Comparison of ENCODE assay signal across 10 mouse cellular contexts in genomic region chr8:94711160-94711718, GRCm38 (mm10). TPM values are rescaled to one million over a fixed set of nuclear protein-coding genes. Genes with fewer than 3 reads are reported as not detected.
A peak's percentile ranks its signal among the peaks of the same experiment; 100 is the strongest.
DNase-seq lines count a peak whose midpoint lies in the region; ATAC-seq lines count a peak whose summit lies in the region.
"Had no signal": no experiment of that assay in that cellular context is flagged by ENCODE, and none has a peak within 500 bp of the region (broad histone marks: within the 10 kb centered on the region; RNA-seq: fewer than 3 reads in every experiment).

No protein-coding gene starts in this region.

- no peak overlapping the region for H3K9ac ChIP-seq in embryonic facial prominence, embryonic 12.5 days
- no peak overlapping the region for H3K9ac ChIP-seq in neural tube, embryonic 15.5 days (replicated peaks)

- H3K4me2 ChIP-seq in embryonic facial prominence, embryonic 12.5 days (replicated peaks), result no peak overlapping the region
- H3K4me2 ChIP-seq in neural tube, embryonic 15.5 days, result no peak overlapping the region

- 52% methylated on average over 5 of the region's 5 CpGs for WGBS in embryonic facial prominence, embryonic 12.5 days
- 65% methylated on average over 5 of the region's 5 CpGs for WGBS in embryonic facial prominence, embryonic 10.5 days
- 64% methylated on average over 5 of the region's 5 CpGs for WGBS in neural tube, embryonic 15.5 days

- H3K4me3 ChIP-seq in embryonic facial prominence, embryonic 12.5 days, result no peak overlapping the region
- no peak overlapping the region for H3K4me3 ChIP-seq in embryonic facial prominence, embryonic 10.5 days
- H3K4me3 ChIP-seq in neural tube, embryonic 15.5 days (replicated peaks), result no peak overlapping the region
- peak overlapping the region; percentile 91 for H3K4me3 ChIP-seq in megakaryocyte, embryonic 14.5 days (replicated peaks)
- H3K4me3 ChIP-seq: erythroblast, embryonic 14.5 days had no signal

- H3K36me3 ChIP-seq in embryonic facial prominence, embryonic 12.5 days, result no peaks in the 10 kb centered on the region
- H3K36me3 ChIP-seq in embryonic facial prominence, embryonic 10.5 days (replicated peaks), result no peaks in the 10 kb centered on the region
- H3K36me3 ChIP-seq in neural tube, embryonic 15.5 days, result no peaks in the 10 kb centered on the region
- H3K36me3 ChIP-seq in megakaryocyte, embryonic 14.5 days (replicated peaks; ENCODE audit: low read length), result no peaks in the 10 kb centered on the region

- intact Hi-C loops in heart, postnatal 25 days (cut with DNase I), result loop anchor here (5.0 kb wide), 1 partner anchor 61 kb away; the partner anchor contains the start of gene Cx3cl1
- intact Hi-C loops in gastrocnemius, postnatal 36 days (cut with DNase I), result no loop called here

- ATAC-seq in embryonic facial prominence, embryonic 12.5 days (ENCODE audit: insufficient number of reproducible peaks, insufficient read depth, low FRiP score, low TSS enrichment), result no peak
- no peak for ATAC-seq in neural tube, embryonic 15.5 days (ENCODE audit: low FRiP score)

- DNase-seq in embryonic facial prominence, embryonic 10.5 days (ENCODE audit: low spot score), result no peak
- DNase-seq in neural tube, embryonic 10.5 days (ENCODE audit: extremely low spot score, low spot score), result no peak
- peak; percentile 40 for DNase-seq in heart, postnatal 25 days (ENCODE audit: low spot score)
- no peak for DNase-seq in embryo, embryonic 10 days (ENCODE audit: low spot score)
- DNase-seq in gastrocnemius, postnatal 36 days, result no peak

- H3K4me1 ChIP-seq in embryonic facial prominence, embryonic 12.5 days, result peaks cover 5% of the 10 kb centered on the region; the same call in 1 of the 2 replicates
- H3K4me1 ChIP-seq in embryonic facial prominence, embryonic 10.5 days, result peaks cover 8% of the 10 kb centered on the region; the same call in 1 of the 2 replicates
- 0 out of 2 replicates have a peak, but pooled peaks cover 5% of the 10 kb centered on the region for H3K4me1 ChIP-seq in neural tube, embryonic 15.5 days
- H3K4me1 ChIP-seq in megakaryocyte, embryonic 14.5 days, result peaks cover 58% of the 10 kb centered on the region

- no peaks in the 10 kb centered on the region for H3K9me3 ChIP-seq in embryonic facial prominence, embryonic 12.5 days
- H3K9me3 ChIP-seq in embryonic facial prominence, embryonic 10.5 days, result no peaks in the 10 kb centered on the region
- no peaks in the 10 kb centered on the region for H3K9me3 ChIP-seq in neural tube, embryonic 15.5 days (replicated peaks)
- H3K9me3 ChIP-seq in megakaryocyte, embryonic 14.5 days, result no peaks in the 10 kb centered on the region

- 0 out of 2 replicates have a peak overlapping the region, but pooled peaks have one; percentile 17 for H3K27ac ChIP-seq in embryonic facial prominence, embryonic 12.5 days
- no peak overlapping the region for H3K27ac ChIP-seq in embryonic facial prominence, embryonic 10.5 days (replicated peaks)
- H3K27ac ChIP-seq in neural tube, embryonic 15.5 days (replicated peaks), result peak overlapping the region; percentile 28; the same call in 1 of the 2 replicates

- H3K27me3 ChIP-seq in embryonic facial prominence, embryonic 12.5 days, result no peaks in the 10 kb centered on the region
- H3K27me3 ChIP-seq in embryonic facial prominence, embryonic 10.5 days (replicated peaks; ENCODE audit: low read depth, poor library complexity, severe bottlenecking), result no peaks in the 10 kb centered on the region
- no peaks in the 10 kb centered on the region for H3K27me3 ChIP-seq in neural tube, embryonic 15.5 days (replicated peaks)
- peaks cover 13% of the 10 kb centered on the region for H3K27me3 ChIP-seq in megakaryocyte, embryonic 14.5 days (replicated peaks)

RNA-seq across cellular contexts. Expression of gene Pllp, which starts 15.2 kb away (rescaled TPM):
- polyA plus RNA-seq in embryonic facial prominence, embryonic 12.5 days (2016; fragmentation: Nextera tagmentation; extraction: Ambion mirVana), result 2.3 TPM in 2 replicates
- polyA plus RNA-seq in embryonic facial prominence, embryonic 10.5 days (2016; fragmentation: Nextera tagmentation; extraction: Ambion mirVana), result 0.27 and 0.34 TPM in 2 replicates
- polyA plus RNA-seq in neural tube, embryonic 15.5 days (2015; fragmentation: Nextera tagmentation; extraction: Ambion mirVana), result 3.9 and 8.6 TPM in 2 replicates
- total RNA-seq in heart, postnatal 25 days (2021), result under 1 TPM in 1 of 2 experiments, not detected in 1; 0.39 TPM
- polyA plus RNA-seq in megakaryocyte, embryonic 14.5 days (2012; ENCODE audit: insufficient read depth, low replicate concordance), result not detected in 2 replicates
- total RNA-seq in gastrocnemius, postnatal 36 days (2021), result 1 to 10 TPM in 1 of 2 experiments, under 1 TPM in 1; 0.51 to 3.4 TPM
- polyA plus RNA-seq: erythroblast, embryonic 14.5 days had no signal

RNA-seq across cellular contexts. Expression of gene Ccl22, which starts 34.2 kb away (rescaled TPM):
- polyA plus RNA-seq in embryonic facial prominence, embryonic 12.5 days (2016; fragmentation: Nextera tagmentation; extraction: Ambion mirVana), result not detected in 2 replicates
- polyA plus RNA-seq in embryonic facial prominence, embryonic 10.5 days (2016; fragmentation: Nextera tagmentation; extraction: Ambion mirVana), result not detected in 2 replicates
- polyA plus RNA-seq in neural tube, embryonic 15.5 days (2015; fragmentation: Nextera tagmentation; extraction: Ambion mirVana), result 0.10 TPM in 1 of 2 replicates, not detected in the other
- total RNA-seq in heart, postnatal 25 days (2021), result not detected
- polyA plus RNA-seq in megakaryocyte, embryonic 14.5 days (2012; ENCODE audit: insufficient read depth, low replicate concordance), result 0.30 TPM in 1 of 2 replicates, not detected in the other
- total RNA-seq in gastrocnemius, postnatal 36 days (2021), result not detected
- polyA plus RNA-seq: neural tube, embryonic 14.5 days had no signal

RNA-seq across cellular contexts. Expression of gene Arl2bp, which starts 44.8 kb away (rescaled TPM):
- 162 and 168 TPM in 2 replicates for polyA plus RNA-seq in embryonic facial prominence, embryonic 12.5 days (2016; fragmentation: Nextera tagmentation; extraction: Ambion mirVana)
- polyA plus RNA-seq in embryonic facial prominence, embryonic 10.5 days (2016; fragmentation: Nextera tagmentation; extraction: Ambion mirVana), result 179 and 184 TPM in 2 replicates
- polyA plus RNA-seq in neural tube, embryonic 15.5 days (2015; fragmentation: Nextera tagmentation; extraction: Ambion mirVana), result 179 and 182 TPM in 2 replicates
- total RNA-seq in heart, postnatal 25 days (2021), result 10 to 100 TPM; 82.3 to 84.2 TPM
- 13.7 and 16.1 TPM in 2 replicates for polyA plus RNA-seq in megakaryocyte, embryonic 14.5 days (2012; ENCODE audit: insufficient read depth, low replicate concordance)
- 10 to 100 TPM; 53.8 to 67.4 TPM for total RNA-seq in gastrocnemius, postnatal 36 days (2021)
